Mouse (Mus musculus) effector memory CD4-positive, alpha-beta T cell, adult 5 months (primary cell): ENCODE data around the gene Slc26a5. TPM values are rescaled to one million over a fixed set of nuclear protein-coding genes. Genes with fewer than 3 reads are reported as not detected.

ENCODE experiments used
- polyA plus RNA-seq: library from polyadenylated mRNA; unstranded; fragments of 100-300 nt; shearing (Covaris generic); gene quantifications from one replicate; pipeline ENCODE4 v1.2.1, GENCODE M21; 2017

Slc26a5 gene
- polyA plus RNA-seq, result not detected

DNA sequence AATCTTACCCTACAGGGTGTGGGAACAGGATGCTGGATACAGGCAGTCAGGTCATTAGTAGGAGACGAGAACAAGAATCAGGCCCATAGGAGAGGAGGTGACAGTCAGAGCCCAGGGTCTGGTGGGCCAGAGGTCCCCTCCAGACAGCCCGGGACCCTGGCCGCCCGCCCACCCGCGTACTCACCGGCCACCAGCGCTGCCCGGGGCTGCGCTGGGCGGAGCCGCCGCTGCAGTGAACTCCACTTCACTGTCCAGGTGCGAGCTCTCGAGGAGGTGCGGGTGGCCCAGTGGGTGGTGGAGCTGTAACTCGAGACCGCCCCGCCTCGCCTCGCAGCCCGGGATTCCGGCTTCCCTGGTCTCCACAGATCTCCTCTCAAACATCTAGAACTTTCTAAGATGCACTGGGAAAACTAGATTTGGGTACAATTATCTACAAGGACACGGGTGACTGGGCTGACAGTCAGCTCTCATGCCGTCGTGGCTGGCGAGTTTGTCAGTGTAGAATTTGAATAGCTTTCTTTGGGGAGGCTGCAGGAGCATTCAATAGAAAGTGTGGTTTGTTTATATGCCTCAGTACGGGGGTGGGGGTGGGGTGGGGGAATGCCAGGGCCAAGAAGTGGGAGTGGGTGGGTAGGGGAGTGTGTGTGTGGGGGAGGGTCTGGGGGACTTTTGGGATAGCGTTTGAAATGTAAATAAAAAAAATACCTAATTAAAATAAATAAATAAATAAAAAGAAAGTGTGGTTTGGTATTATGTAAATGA, at the start of gene Slc26a5:
Gene Slc26a5, minus strand, starts transcription at position 259 of the 762 bp plus-strand sequence.

DNA sequence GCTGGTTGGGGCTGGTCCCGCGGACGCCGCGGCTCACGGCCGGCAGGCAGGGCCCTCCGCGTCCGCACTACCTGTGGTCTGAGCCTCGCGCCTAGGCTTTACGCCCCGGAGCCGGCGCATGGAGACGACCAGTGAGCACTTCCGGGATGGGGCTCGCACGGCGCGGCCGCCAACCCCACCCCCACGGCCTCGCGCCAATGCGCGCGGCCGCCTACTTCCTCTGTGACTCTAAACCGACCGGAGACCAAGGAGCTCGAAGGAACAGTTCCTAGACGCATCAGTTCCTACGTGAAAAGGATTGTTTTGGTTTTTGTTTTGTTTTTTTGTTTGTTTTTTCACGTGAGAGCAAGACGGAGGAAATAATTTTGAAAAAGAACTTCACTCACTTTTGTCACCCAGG, 80.4 kb downstream of the Slc26a5 start, which contains the start of the genes Dnajc2 and Psmc2:
Gene Dnajc2, minus strand, starts transcription at position 199 of the 400 bp plus-strand sequence.
Gene Psmc2, plus strand, starts transcription at position 231 of the 400 bp plus-strand sequence.

Other genes starting within 250 kb of the Slc26a5 start
- gene Fbxl13, start 220.0 kb downstream of the Slc26a5 start, polyA plus RNA-seq, result not detected
- gene Armc10, start 219.8 kb downstream of the Slc26a5 start, polyA plus RNA-seq, result 18.8 TPM
- gene Napepld, start 164.2 kb downstream of the Slc26a5 start, polyA plus RNA-seq, result 1.2 TPM
- 45.8 TPM for gene Pmpcb, start 128.5 kb downstream of the Slc26a5 start, polyA plus RNA-seq
- gene Dnajc2, start 80.4 kb downstream of the Slc26a5 start, polyA plus RNA-seq, result 58.4 TPM
- gene Psmc2, start 80.3 kb downstream of the Slc26a5 start, polyA plus RNA-seq, result 96.1 TPM